Mouse (Mus musculus): Measurements from ENCODE around the gene Neo1. TPM values are rescaled to one million over a fixed set of nuclear protein-coding genes. Genes with fewer than 3 reads are reported as not detected.
"Not testable (repeated sequence)": the region's sequence is repeated elsewhere in the genome, so short reads cannot be mapped to it uniquely, and the experiment has no call there.

The Neo1 gene
- polyA plus RNA-seq, 1 experiment from 2014 or later, result 27.9 TPM

DNA sequence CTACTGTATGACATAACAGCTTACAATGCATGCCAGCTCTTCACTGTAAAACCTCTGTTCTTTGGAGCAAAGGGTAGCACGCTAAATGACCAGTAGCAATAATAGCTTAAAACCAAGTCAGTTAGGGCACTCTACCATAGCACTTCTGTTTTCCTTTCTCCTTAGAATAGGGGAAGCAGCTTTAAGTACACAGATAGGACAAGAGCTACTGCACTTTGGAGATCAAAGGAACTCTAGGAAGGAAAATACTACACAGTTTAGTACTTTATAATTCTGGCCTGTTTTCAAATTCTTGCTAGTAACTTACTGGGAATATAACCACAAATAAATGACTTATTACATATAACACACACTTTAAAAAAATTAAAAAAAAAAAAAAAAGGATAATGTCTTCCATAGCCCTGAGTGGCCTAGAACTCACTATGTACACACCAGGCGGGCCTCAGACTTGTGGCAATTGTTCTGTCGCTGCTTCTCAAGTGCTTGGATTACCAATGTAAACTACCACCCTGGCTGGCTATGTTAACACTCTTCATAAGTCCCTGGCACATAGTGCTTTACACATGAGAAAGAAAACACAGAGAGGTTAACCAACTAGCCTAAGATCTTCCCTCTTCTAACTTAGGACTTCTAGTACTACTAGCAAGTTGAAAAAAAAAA lies 20.1 kb downstream of the Neo1 start:
- Histone ChIP-seq H3K27me3 (replicated peaks; ENCODE audit: insufficient read depth, low read length) (no peaks in the 10 kb centered on the region), H3K4me1 (ENCODE audit: insufficient read depth, low read depth, low read length) (peaks cover 10% of the 10 kb centered on the region; the same call in 1 of the 2 replicates), H3K4me2 (replicated peaks; ENCODE audit: low read depth, low read length) (no peak overlapping the region), H3K4me3 (ENCODE audit: low read depth, low read length) (no peak overlapping the region), H3K9me3 (ENCODE audit: low read length) (no peaks in the 10 kb centered on the region), H3K36me3 (ENCODE audit: insufficient read depth, low read length) (no peaks in the 10 kb centered on the region), H3K9ac (replicated peaks; ENCODE audit: low read depth) (no peak overlapping the region), H3K27ac (ENCODE audit: low read length) (no peak overlapping the region)
- WGBS, result 52% methylated on average over 3 of the region's 3 CpGs
- no peak for TF ChIP-seq CTCF (IDR thresholded peaks at IDR 0.05)
- peak; percentile 18; the same call in 1 of the 2 replicates for TF ChIP-seq EP300 (IDR thresholded peaks at IDR 0.05)
- DNase-seq (ENCODE audit: low spot score) (peak; percentile 70), ATAC-seq (peak; percentile 83)

DNA sequence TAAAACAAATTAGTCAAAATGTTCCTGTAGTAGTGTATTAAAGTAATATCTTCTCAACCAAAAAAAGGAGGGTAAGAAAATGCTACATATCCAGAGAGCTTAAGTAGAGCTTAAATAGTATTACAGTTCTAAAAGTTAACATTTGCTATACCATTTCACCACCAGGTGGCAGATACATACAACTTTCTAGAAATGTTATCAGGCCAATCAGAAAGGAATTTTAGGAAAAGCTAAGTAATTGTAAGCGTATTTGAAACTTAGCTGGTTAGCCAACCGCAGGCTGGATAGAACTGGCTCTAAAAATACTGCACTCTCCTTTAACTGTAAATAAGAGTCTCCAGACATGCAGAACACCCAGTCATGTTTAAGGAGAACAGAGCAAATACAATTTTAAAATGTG lies 22.9 kb downstream of the Neo1 start:
- Histone ChIP-seq H3K4me3 (ENCODE audit: low read depth, low read length) (no peak overlapping the region), H3K9ac (replicated peaks; ENCODE audit: low read depth) (no peak overlapping the region), H3K27me3 (replicated peaks; ENCODE audit: insufficient read depth, low read length) (no peaks in the 10 kb centered on the region), H3K4me2 (replicated peaks; ENCODE audit: low read depth, low read length) (no peak overlapping the region), H3K4me1 (ENCODE audit: insufficient read depth, low read depth, low read length) (peaks cover 10% of the 10 kb centered on the region; the same call in 1 of the 2 replicates), H3K9me3 (ENCODE audit: low read length) (no peaks in the 10 kb centered on the region), H3K27ac (ENCODE audit: low read length) (no peak overlapping the region), H3K36me3 (ENCODE audit: insufficient read depth, low read length) (no peaks in the 10 kb centered on the region)
- WGBS, result 1% methylated on average over 2 of the region's 2 CpGs
- ATAC-seq, result 0 out of 2 replicates have a peak, but pooled peaks have one; percentile 42
- TF ChIP-seq CTCF (IDR thresholded peaks at IDR 0.05), result peak; percentile 74
- peak; percentile 48 for TF ChIP-seq EP300 (IDR thresholded peaks at IDR 0.05)
- DNase-seq (ENCODE audit: low spot score), result peak; percentile 91

DNA sequence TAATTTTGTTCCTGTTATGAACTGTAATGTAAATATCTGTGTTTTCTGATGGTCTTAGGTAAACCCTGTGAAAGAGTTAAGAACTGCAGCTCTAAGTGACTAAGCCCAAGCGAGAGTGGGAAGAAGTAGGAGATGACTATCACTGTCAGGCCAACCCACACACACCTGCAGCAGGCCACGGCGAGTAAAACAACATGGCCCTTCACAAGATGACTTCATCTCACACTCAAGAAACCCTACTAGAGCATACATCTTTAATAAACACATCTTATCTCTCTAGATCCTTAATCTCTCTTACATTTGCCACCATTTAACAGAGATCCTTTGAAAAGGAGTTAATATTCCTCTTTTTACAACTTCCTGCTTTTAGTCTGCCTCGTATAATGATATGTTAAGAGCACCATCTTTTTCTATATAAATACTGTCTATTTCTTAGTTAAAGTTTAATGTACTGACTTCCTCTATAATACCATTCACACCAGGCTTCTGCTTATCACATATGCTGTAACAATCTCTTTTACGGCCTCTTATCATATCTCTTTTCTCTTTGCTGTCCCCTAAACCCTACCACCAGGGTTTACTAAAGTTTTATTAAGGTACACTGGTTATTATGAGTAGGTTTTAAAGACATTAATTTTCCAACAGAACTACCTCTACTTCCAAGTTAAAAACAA lies 46.8 kb downstream of the Neo1 start:
- Histone ChIP-seq H3K36me3 (ENCODE audit: insufficient read depth, low read length) (no peaks in the 10 kb centered on the region), H3K9ac (replicated peaks; ENCODE audit: low read depth) (no peak overlapping the region), H3K27ac (ENCODE audit: low read length) (no peak overlapping the region), H3K4me3 (ENCODE audit: low read depth, low read length) (no peak overlapping the region), H3K27me3 (replicated peaks; ENCODE audit: insufficient read depth, low read length) (no peaks in the 10 kb centered on the region), H3K4me2 (replicated peaks; ENCODE audit: low read depth, low read length) (no peak overlapping the region), H3K4me1 (ENCODE audit: insufficient read depth, low read depth, low read length) (no peaks in the 10 kb centered on the region), H3K9me3 (ENCODE audit: low read length) (no peaks in the 10 kb centered on the region)
- no peak for DNase-seq (ENCODE audit: low spot score)
- no peak for ATAC-seq
- WGBS, result 58% methylated on average over 5 of the region's 5 CpGs
- no peak for TF ChIP-seq CTCF (IDR thresholded peaks at IDR 0.05)
- TF ChIP-seq EP300 (IDR thresholded peaks at IDR 0.05), result no peak

DNA sequence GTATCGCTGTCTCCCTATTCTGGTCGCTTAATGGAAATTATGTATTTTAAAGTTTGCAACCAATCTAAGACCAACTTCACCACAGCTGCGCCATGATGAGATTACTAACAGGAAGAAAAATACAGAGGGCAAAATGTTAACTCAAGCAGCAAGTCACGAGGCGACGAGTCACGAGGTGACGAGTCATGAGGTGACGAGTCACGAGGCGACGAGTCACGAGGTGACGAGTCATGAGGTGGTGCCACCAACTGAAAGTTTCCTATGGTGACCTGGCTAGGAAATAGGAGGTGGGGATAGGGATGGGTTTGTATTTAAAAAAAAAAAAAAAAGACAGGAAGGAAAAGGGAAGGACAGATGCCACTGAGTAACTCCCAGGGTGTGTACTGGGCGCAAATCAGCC lies 57.2 kb downstream of the Neo1 start:
- Histone ChIP-seq H3K27ac (ENCODE audit: low read length) (no peak overlapping the region), H3K4me3 (ENCODE audit: low read depth, low read length) (no peak overlapping the region), H3K36me3 (ENCODE audit: insufficient read depth, low read length) (no peaks in the 10 kb centered on the region), H3K9ac (replicated peaks; ENCODE audit: low read depth) (no peak overlapping the region), H3K9me3 (ENCODE audit: low read length) (no peaks in the 10 kb centered on the region), H3K4me2 (replicated peaks; ENCODE audit: low read depth, low read length) (no peak overlapping the region), H3K4me1 (ENCODE audit: insufficient read depth, low read depth, low read length) (no peaks in the 10 kb centered on the region), H3K27me3 (replicated peaks; ENCODE audit: insufficient read depth, low read length) (no peaks in the 10 kb centered on the region)
- WGBS, result 75% methylated on average over 15 of the region's 15 CpGs
- DNase-seq (ENCODE audit: low spot score) (no peak), ATAC-seq (no peak)
- TF ChIP-seq EP300 (IDR thresholded peaks at IDR 0.05), result no peak
- no peak for TF ChIP-seq CTCF (IDR thresholded peaks at IDR 0.05)

DNA sequence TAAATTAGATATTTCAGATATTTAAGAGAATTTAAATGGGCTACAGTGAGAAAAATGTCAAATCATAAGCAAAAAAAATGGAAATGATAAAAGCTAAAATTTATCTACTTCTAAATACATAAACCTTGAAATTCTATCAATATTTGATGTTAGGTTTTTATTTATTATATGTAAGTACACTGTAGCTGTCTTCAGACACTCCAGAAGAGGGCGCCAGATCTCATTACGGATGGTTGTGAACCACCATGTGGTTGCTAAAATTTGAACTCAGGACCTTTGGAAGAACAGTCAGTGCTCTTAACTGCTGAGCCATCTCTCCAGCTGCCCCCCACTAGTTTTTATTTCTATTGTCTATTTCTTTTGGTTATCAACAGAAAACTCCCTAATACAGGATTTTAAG lies 65.1 kb downstream of the Neo1 start:
- DNase-seq (ENCODE audit: low spot score); H3K9me3 ChIP-seq (ENCODE audit: low read length); ATAC-seq; H3K27ac ChIP-seq (ENCODE audit: low read length); H3K9ac ChIP-seq (replicated peaks; ENCODE audit: low read depth); H3K36me3 ChIP-seq (ENCODE audit: insufficient read depth, low read length); H3K4me2 ChIP-seq (replicated peaks; ENCODE audit: low read depth, low read length); H3K4me3 ChIP-seq (ENCODE audit: low read depth, low read length); H3K27me3 ChIP-seq (replicated peaks; ENCODE audit: insufficient read depth, low read length); H3K4me1 ChIP-seq (ENCODE audit: insufficient read depth, low read depth, low read length): not testable (repeated sequence)
- peak; percentile 14; the same call in 1 of the 2 replicates for TF ChIP-seq CTCF (IDR thresholded peaks at IDR 0.05)
- 80% methylated on average over 2 of the region's 2 CpGs for WGBS

DNA sequence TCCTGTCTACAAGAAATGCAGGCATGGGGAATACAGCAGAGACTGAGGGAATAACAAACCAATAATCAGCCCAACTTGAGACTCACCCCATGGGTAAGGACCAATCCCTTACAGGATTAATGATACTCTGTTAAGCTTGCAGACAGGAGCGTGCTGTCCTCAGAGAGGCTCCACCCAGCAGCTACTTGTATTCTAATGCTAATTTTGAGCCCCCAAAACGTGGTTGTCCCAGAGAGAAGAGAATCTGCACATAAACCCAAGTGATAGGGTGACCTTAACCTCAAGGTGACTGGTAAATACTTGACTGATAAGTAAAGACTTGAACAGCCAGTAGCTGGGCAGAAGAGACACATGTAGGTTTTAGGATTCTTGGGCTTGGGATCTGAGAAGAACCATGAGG lies 68.9 kb downstream of the Neo1 start:
- Histone ChIP-seq H3K9me3 (ENCODE audit: low read length) (no peaks in the 10 kb centered on the region), H3K4me1 (ENCODE audit: insufficient read depth, low read depth, low read length) (no peaks in the 10 kb centered on the region), H3K27me3 (replicated peaks; ENCODE audit: insufficient read depth, low read length) (no peaks in the 10 kb centered on the region), H3K36me3 (ENCODE audit: insufficient read depth, low read length) (no peaks in the 10 kb centered on the region), H3K4me3 (ENCODE audit: low read depth, low read length) (no peak overlapping the region), H3K4me2 (replicated peaks; ENCODE audit: low read depth, low read length) (no peak overlapping the region), H3K9ac (replicated peaks; ENCODE audit: low read depth) (no peak overlapping the region), H3K27ac (ENCODE audit: low read length) (no peak overlapping the region)
- WGBS, result 58% methylated on average over 2 of the region's 2 CpGs
- ATAC-seq (no peak), DNase-seq (ENCODE audit: low spot score) (no peak)
- no peak for TF ChIP-seq CTCF (IDR thresholded peaks at IDR 0.05)
- TF ChIP-seq EP300 (IDR thresholded peaks at IDR 0.05), result no peak
